Mouse (Mus musculus) adrenal gland, postnatal 10 days (tissue): ENCODE results near the gene Vtcn1. TPM values are rescaled to one million over a fixed set of nuclear protein-coding genes. Genes with fewer than 3 reads are reported as not detected.
A peak's percentile ranks its signal among the peaks of the same experiment; 100 is the strongest.

Experiments used
- DNase-seq: peaks from one replicate; pipeline ENCODE4 v3.0.0; 2021; ENCODE audit warnings: mixed read lengths
- total RNA-seq, 2 experiments: library from RNA; stranded (reverse); gene quantifications; 2 replicates each; pipeline ENCODE4 v1.2.3; 2021

Vtcn1 gene
- total RNA-seq, 2 experiments from 2014 or later = 0.18 to 0.55 TPM

- no peak for DNase-seq
These were observed 31.0 kb downstream of the Vtcn1 start for GRCm38 (mm10) chr3:100856050-100856815.

- DNase-seq = no peak
These were observed 31.9 kb downstream of the Vtcn1 start for GRCm38 (mm10) chr3:100857139-100857538.

GRCm38 (mm10) chr3:100858334-100859002 lies 33.2 kb downstream of the Vtcn1 start:
- peak; percentile 8 for DNase-seq

- no peak for DNase-seq
These were observed 36.3 kb downstream of the Vtcn1 start for GRCm38 (mm10) chr3:100861307-100862303.

- DNase-seq = no peak
These were observed 41.7 kb downstream of the Vtcn1 start for GRCm38 (mm10) chr3:100866946-100867345.

GRCm38 (mm10) chr3:100877057-100877456 lies 51.8 kb downstream of the Vtcn1 start:
- no peak for DNase-seq

GRCm38 (mm10) chr3:100881403-100881802 lies 56.1 kb downstream of the Vtcn1 start:
- DNase-seq = no peak

GRCm38 (mm10) chr3:100881843-100882634 lies 56.8 kb downstream of the Vtcn1 start:
- DNase-seq = no peak

- DNase-seq = no peak
These were observed 64.0 kb downstream of the Vtcn1 start for GRCm38 (mm10) chr3:100889234-100889633.

- DNase-seq = no peak
These were observed 65.1 kb downstream of the Vtcn1 start for GRCm38 (mm10) chr3:100890406-100890805.

GRCm38 (mm10) chr3:100892383-100893335 lies 67.4 kb downstream of the Vtcn1 start:
- peak; percentile 13 for DNase-seq

GRCm38 (mm10) chr3:100895500-100895899 lies 70.2 kb downstream of the Vtcn1 start:
- DNase-seq = no peak

- no peak for DNase-seq
These were observed 80.9 kb downstream of the Vtcn1 start for GRCm38 (mm10) chr3:100906128-100906527.

GRCm38 (mm10) chr3:100906916-100907315 lies 81.7 kb downstream of the Vtcn1 start:
- peak; percentile 32 for DNase-seq

GRCm38 (mm10) chr3:100908594-100908993 lies 83.3 kb downstream of the Vtcn1 start:
- no peak for DNase-seq

- no peak for DNase-seq
These were observed 85.4 kb downstream of the Vtcn1 start for GRCm38 (mm10) chr3:100910621-100911020.

GRCm38 (mm10) chr3:100911026-100911425 lies 85.8 kb downstream of the Vtcn1 start:
- no peak for DNase-seq

GRCm38 (mm10) chr3:100911498-100912213 lies 86.4 kb downstream of the Vtcn1 start:
- DNase-seq = peak; percentile 48

GRCm38 (mm10) chr3:100916844-100917243 lies 91.6 kb downstream of the Vtcn1 start:
- DNase-seq = peak; percentile 23
